Mouse (Mus musculus) heart, postnatal 25 days (tissue): ENCODE data around the gene Zfp429. TPM values are rescaled to one million over a fixed set of nuclear protein-coding genes. Genes with fewer than 3 reads are reported as not detected.

Experiments
- total RNA-seq, 2 experiments: library from RNA; stranded (reverse); gene quantifications; 2 replicates each; pipeline ENCODE4 v1.2.3; 2021

Gene Zfp429
- total RNA-seq, 2 experiments from 2014 or later = 1.6 to 1.9 TPM

Other genes starting within 250 kb of the Zfp429 start
- 1 to 10 TPM; 2.9 to 3.8 TPM for gene Rsl1, start 226.6 kb downstream of the Zfp429 start, total RNA-seq
- under 1 TPM; 0.84 to 0.96 TPM for gene Zfp455, start 205.3 kb downstream of the Zfp429 start, total RNA-seq
- gene Zfp458, start 121.4 kb downstream of the Zfp429 start, total RNA-seq = 1 to 10 TPM; 1.3 to 3.0 TPM
- 1 to 10 TPM; 3.6 to 3.7 TPM for gene Zfp457, start 93.3 kb downstream of the Zfp429 start, total RNA-seq
- gene Zfp595, start 67.2 kb downstream of the Zfp429 start, total RNA-seq = 1 to 10 TPM; 1.6 to 2.2 TPM
- gene Gm28044, start 39.3 kb downstream of the Zfp429 start, total RNA-seq = 1 to 10 TPM; 2.3 to 2.5 TPM
- gene Zfp953, start 39.2 kb downstream of the Zfp429 start, total RNA-seq = 1 to 10 TPM; 1.2 to 1.5 TPM
- gene Gm28041, start 24.1 kb downstream of the Zfp429 start, total RNA-seq = 1 to 10 TPM in 1 of 2 experiments, under 1 TPM in 1; 0.70 to 2.1 TPM
- gene Zfp456, start 24.0 kb downstream of the Zfp429 start, total RNA-seq = 1 to 10 TPM in 1 of 2 experiments, under 1 TPM in 1; 0.88 to 1.2 TPM
- under 1 TPM; 0.26 to 0.48 TPM for gene Zfp459, start 21.6 kb upstream of the Zfp429 start, total RNA-seq
- gene Zfp874a, start 51.8 kb upstream of the Zfp429 start, total RNA-seq = 1 to 10 TPM; 7.1 to 7.8 TPM
- gene Zfp874b, start 84.4 kb upstream of the Zfp429 start, total RNA-seq = 10 to 100 TPM; 17.0 to 19.5 TPM
- gene Zfp58, start 100.7 kb upstream of the Zfp429 start, total RNA-seq = 1 to 10 TPM; 3.8 to 4.6 TPM
- gene Gm26965, start 126.3 kb upstream of the Zfp429 start, total RNA-seq = not detected
- gene Zfp87, start 126.4 kb upstream of the Zfp429 start, total RNA-seq = 10 to 100 TPM in 1 of 2 experiments, 1 to 10 TPM in 1; 5.9 to 11.1 TPM
- gene Zfp748, start 154.0 kb upstream of the Zfp429 start, total RNA-seq = 1 to 10 TPM; 3.5 to 3.9 TPM
- gene Zfp729b, start 209.9 kb upstream of the Zfp429 start, total RNA-seq = 1 to 10 TPM; 4.0 to 5.6 TPM
- gene Gm49345, start 237.9 kb upstream of the Zfp429 start, total RNA-seq = 1 to 10 TPM in 1 of 2 experiments, not detected in 1; 1.1 TPM
- gene Zfp729a, start 238.0 kb upstream of the Zfp429 start, total RNA-seq = 1 to 10 TPM; 2.9 to 3.7 TPM